Mouse (Mus musculus) layer of hippocampus, adult 2 months (tissue): ENCODE measurements around the gene Pes1. TPM values are rescaled to one million over a fixed set of nuclear protein-coding genes. Genes with fewer than 3 reads are reported as not detected.

ENCODE experiments used
- DNase-seq, 2 experiments: peaks; one replicate each; pipeline ENCODE4 v3.0.0; 2022; ENCODE audit warnings: low spot score in 2 of 2
- H3K27ac ChIP-seq: fragments of 200-600 bp; 2 replicates; pipeline ENCODE4 v1.8.1; 2022
- H3K4me3 ChIP-seq: fragments of 200-600 bp; 2 replicates; pipeline ENCODE4 v1.8.1; 2022; ENCODE audit warnings: mild to moderate bottlenecking
- CTCF ChIP-seq: fragments of 200-600 bp; conservative IDR thresholded peaks from 2 replicates; pipeline ENCODE4 v1.8.1; 2022; ENCODE audit warnings: antibody characterized with exemption, mild to moderate bottlenecking, moderate library complexity
- long read RNA-seq, 2 experiments: library from polyadenylated mRNA; stranded (forward); transcript quantifications; one replicate each; pipeline ENCODE4 v2.0.0; 2021; ENCODE audit warnings: borderline mapping rate in 2 of 2
- total RNA-seq, 2 experiments: library from RNA; stranded (reverse); gene quantifications; 2 replicates each; pipeline ENCODE4 v1.2.3; 2021

The Pes1 gene
- total RNA-seq = 10 to 100 TPM; 34.8 to 40.5 TPM
- long read RNA-seq, experiment 1, transcript Pes1-201 (15 exons, 2,911 nt) = major isoform, 16 of 19 reads
- long read RNA-seq, experiment 1, partial matches to known transcripts = 2 of 19 reads
- long read RNA-seq, experiment 1, other reads (novel, unspliced or antisense) = 1 of 19 reads
- long read RNA-seq, experiment 2, transcript Pes1-201 (15 exons, 2,911 nt) = major isoform, 20 of 22 reads
- long read RNA-seq, experiment 2, partial matches to known transcripts = 1 of 22 reads
- long read RNA-seq, experiment 2, other reads (novel, unspliced or antisense) = 1 of 22 reads

- peak; percentile 15 for TF ChIP-seq CTCF
- peak; percentile 74 to 86 for DNase-seq
- H3K27ac ChIP-seq = peak within 1 kb of the TSS; percentile 98
These were observed at the start of gene Pes1 for GRCm38 (mm10) chr11:3963610-3964415. Gene Pes1, plus strand, starts transcription at chr11:3963975.

GRCm38 (mm10) chr11:3914109-3914840 lies 49.5 kb upstream of the Pes1 start, which contains the start of gene Slc35e4:
Gene Slc35e4, minus strand, starts transcription at chr11:3914664.
- Histone ChIP-seq H3K4me3 (peak within 1 kb of the TSS; percentile 76), H3K27ac (peak within 1 kb of the TSS; percentile 90)
- DNase-seq = peak; percentile 75 to 87
- peak; percentile 98 for TF ChIP-seq CTCF

More at GRCm38 (mm10) chr11:3963610-3964415, at the start of gene Pes1:
- H3K4me3 ChIP-seq = peak within 1 kb of the TSS; percentile 90

GRCm38 (mm10) chr11:3918738-3919137 lies 45.0 kb upstream of the Pes1 start:
- Histone ChIP-seq H3K27ac (no peak overlapping the region), H3K4me3 (no peak overlapping the region)
- peak; percentile 79 for TF ChIP-seq CTCF
- DNase-seq = no peak

GRCm38 (mm10) chr11:3920476-3920875 lies 43.3 kb upstream of the Pes1 start:
- DNase-seq = no peak
- no peak for TF ChIP-seq CTCF
- Histone ChIP-seq H3K27ac (no peak overlapping the region), H3K4me3 (no peak overlapping the region)

DNA sequence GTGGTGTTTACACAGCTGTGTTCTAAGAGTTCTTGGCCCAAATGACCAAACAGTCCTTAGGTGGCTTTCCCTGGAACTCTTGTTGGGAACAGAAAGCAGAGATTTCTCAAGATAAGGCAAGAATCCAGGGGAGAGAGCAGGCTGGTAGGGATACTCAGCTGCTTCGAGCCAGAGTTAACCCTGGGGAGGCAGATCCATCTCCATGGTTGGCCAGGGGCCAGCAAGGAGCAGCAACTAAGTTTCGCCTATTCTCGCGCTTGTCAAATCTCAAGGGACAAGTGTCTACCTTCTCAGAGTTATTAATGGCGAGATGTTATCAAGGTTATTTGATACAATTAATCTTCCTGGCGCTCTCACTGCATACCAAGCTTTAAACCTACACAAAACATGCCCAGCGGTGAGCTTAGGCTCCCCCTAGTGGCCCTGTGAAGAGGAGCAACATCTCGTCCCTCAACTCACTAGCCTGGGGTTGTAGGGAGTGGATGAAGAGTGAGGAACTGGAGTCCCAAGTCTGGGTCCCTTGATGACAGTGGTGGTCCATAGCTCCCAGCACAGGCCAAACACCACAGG lies 42.4 kb upstream of the Pes1 start:
- TF ChIP-seq CTCF = peak; percentile 95
- no peak overlapping the region for H3K27ac ChIP-seq
- DNase-seq = peak in 1 of 2 experiments; percentile 65
- no peak overlapping the region for H3K4me3 ChIP-seq

GRCm38 (mm10) chr11:3922115-3922514 lies 41.7 kb upstream of the Pes1 start:
- no peak overlapping the region for H3K4me3 ChIP-seq
- TF ChIP-seq CTCF = no peak
- no peak for DNase-seq

GRCm38 (mm10) chr11:3922731-3923130 lies 41.0 kb upstream of the Pes1 start:
- no peak for DNase-seq
- H3K4me3 ChIP-seq = no peak overlapping the region
- no peak for TF ChIP-seq CTCF
- H3K27ac ChIP-seq = no peak overlapping the region

More at GRCm38 (mm10) chr11:3922115-3922514, 41.7 kb upstream of the Pes1 start:
- no peak overlapping the region for H3K27ac ChIP-seq

- peak in 1 of 2 experiments; percentile 5 for DNase-seq
- Histone ChIP-seq H3K27ac (no peak overlapping the region), H3K4me3 (no peak overlapping the region)
- TF ChIP-seq CTCF = no peak
These were observed 37.9 kb upstream of the Pes1 start for GRCm38 (mm10) chr11:3925916-3926315.

DNA sequence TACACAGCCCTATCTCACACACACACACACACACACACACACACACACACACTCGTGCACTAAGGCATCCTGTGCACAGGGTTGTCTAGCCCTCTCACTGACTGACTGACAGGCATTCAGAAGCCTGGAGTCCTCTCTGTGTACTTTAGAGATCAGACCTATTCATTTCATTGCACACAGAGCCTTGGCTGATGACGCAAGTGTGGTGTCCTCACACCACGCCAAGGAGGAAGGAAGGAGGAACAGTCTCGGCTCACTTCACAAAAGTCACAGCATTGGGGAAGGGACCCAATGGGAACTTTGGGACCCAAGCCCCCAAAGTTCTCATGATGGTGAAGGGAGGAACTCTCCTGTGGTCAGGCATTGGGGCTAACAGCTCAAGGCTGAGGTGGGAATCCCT lies 33.8 kb upstream of the Pes1 start:
- no peak for TF ChIP-seq CTCF
- Histone ChIP-seq H3K27ac (no peak overlapping the region), H3K4me3 (no peak overlapping the region)
- DNase-seq = peak in 1 of 2 experiments; percentile 7

- Histone ChIP-seq H3K27ac (no peak overlapping the region), H3K4me3 (no peak overlapping the region)
- TF ChIP-seq CTCF = no peak
- DNase-seq = no peak
These were observed 32.8 kb upstream of the Pes1 start for GRCm38 (mm10) chr11:3930931-3931330.

- peak; percentile 52 to 70 for DNase-seq
- Histone ChIP-seq H3K27ac (peak within 1 kb of the TSS; percentile 74), H3K4me3 (peak within 1 kb of the TSS; percentile 24)
- no peak for TF ChIP-seq CTCF
These were observed 32.1 kb upstream of the Pes1 start, which contains the start of gene Tcn2 for GRCm38 (mm10) chr11:3931511-3932211. Gene Tcn2, minus strand, starts transcription at chr11:3932159.

DNA sequence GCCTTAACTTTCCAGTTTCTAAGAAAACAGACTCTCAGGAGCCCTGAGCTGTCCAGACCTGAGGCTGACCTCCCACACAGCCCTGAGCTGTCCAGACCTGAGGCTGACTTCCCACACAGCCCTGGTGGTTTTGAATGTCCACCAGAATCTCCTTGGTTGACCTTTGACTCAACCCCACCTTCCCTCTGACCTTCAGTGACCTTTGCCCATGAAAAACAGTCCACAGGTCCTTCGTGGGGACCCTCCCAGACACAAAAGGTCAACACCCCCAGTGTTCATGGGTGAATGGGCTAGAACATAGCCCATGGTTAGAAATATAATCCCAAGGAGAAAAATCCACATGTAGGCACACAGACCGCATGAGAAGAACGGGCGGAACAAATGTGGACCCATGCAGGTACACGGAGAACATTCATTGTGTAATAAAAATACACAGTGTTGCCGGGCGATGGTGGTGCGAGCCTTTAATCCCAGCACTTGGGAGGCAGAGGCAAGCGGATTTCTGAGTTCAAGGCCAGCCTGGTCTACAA lies 30.0 kb upstream of the Pes1 start:
- Histone ChIP-seq H3K27ac (no peak overlapping the region), H3K4me3 (no peak overlapping the region)
- no peak for DNase-seq
- TF ChIP-seq CTCF = no peak
